Mouse (Mus musculus) v-Abl transformed pro-B cells (cell line): ENCODE data around the gene Vmn1r89.

Experiments
- in situ Hi-C, 2 experiments: fragments of 400-800 bp; cut with MboI; formaldehyde crosslinking; loops; one replicate each; pipeline ENCODE4 v1.15.1; 2025; ENCODE audit not compliant: unreplicated experiment in 2 of 2

Vmn1r89 gene

DNA sequence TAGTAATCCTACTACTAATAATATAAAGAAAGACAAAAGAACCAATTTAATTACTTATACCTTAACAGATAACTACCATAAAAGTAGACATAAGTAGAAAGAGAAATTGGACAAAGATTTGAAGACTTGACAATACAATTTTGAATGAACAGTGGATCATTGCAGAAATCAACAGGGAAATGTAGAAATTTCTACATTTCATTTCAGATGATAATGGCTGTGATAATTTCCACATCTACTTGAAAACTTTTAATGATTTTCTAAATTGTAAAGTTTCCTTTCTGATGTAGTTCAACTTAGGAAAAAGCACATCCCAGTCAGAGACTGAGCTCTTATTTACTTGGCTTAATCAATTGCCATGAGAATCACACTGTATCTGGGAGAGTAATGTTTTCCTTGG is at the start of gene Vmn1r89:
TSS of gene Vmn1r89 (plus strand) at position 301 of the 400 bp plus-strand sequence.
- in situ Hi-C loops = no loop called here

DNA sequence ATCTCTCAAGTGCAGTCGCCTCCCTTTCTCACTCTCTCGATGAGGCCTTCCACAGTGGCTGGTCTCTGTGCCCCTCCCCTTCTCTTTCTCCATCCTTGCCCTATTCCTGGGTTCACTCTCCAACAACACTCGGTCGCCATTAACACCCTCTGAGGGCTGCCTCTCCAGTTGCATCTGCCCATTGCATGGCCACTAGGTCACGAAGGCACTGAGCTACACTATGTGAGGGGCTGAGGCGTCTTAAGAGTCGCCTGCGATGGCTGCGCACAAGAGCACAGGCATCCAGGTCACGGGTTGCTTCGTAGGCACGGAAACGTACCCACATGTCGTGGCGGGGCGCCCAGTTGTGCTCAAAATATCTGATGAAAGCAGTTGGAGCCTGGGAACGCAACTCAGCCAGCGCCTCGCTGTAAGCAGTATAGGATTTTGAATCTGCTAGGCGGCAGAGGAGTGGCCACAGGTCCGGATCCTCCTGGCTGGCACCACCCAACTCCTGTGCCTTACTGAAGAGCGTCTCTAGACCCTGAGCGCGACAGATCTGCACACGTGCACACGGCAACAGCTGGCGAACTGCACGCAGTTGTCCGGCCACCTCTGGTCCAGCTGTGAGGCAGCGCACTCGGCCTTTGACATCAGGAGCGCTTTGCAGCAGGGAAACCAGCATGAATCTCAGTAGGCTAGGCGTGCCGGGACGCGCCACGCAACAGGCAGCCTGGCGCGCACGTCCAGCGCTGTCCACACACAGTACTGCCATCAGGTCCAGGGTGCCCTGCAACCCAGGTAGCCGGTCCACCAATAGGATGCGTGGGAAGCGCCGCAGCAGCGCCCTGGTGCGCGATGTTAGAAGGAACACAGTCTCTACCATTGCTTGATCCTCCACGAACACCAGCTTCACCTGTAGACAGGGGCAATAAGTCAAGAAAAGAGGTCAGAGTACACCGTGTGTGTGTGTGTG is 48.2 kb downstream of the Vmn1r89 start:
- in situ Hi-C loops = no loop called here

DNA sequence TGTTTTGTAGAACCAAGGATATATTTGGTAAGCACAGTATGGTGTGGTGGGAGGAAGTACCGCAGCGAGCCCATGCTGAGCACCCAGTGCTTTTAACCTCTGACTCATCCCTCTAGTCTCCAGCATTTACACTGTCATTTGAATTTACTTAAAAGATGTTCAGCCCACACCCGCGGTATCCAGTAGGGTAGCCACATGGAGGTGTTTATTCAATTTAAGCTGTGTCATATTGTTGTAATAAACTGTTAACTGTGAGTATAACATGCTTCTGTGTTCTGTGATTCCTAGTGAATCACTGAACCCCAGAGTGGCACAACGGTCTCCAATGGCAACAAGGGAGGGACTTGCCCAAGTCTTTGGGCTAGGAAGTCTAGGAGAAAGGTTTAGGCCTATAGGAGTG is 51.0 kb downstream of the Vmn1r89 start:
- in situ Hi-C loops = no loop called here

DNA sequence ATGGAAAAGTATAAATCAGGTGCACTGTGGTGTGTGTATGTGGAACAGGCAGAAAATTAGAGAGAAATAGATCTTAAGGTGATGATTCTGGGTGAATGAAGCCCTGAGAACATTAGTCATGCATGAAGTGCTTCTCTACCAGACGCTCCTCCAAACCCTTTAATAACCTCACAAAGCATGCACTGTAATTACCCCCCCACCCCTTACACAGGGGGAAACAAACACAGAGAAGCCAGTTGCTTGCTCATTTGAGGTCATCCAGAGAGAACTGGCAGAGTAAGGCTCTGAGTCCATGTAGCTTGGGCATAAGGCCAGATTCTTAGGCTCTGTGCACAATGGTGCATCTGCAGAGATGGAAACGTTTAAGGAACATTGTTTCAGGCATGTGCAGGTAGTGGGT is 51.6 kb downstream of the Vmn1r89 start:
- in situ Hi-C loops = no loop called here

GRCm38 (mm10) chr7:13268749-13269260 is 56.0 kb downstream of the Vmn1r89 start:
- in situ Hi-C loops = no loop called here

DNA sequence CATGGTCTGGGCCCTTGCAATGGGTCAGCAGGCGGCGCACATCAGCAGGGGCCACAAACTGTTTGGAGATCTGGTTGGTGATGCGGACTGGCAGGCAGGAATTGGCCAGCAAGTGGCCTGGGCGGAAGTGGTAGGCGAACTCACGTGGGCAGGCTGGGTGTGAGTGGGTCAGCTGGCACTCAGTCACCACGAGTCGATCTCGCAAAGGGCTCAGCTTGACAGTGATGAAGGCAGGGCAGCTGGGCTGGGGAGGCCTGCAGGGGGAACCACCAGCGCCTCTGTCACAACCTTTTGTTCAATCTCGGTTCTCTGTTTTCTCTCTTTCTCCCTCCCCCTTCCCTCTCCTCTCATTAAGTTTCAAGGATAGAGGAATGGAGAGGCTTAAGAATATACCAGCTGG is 56.6 kb downstream of the Vmn1r89 start:
- in situ Hi-C loops = no loop called here
